Mouse (Mus musculus) layer of hippocampus, postnatal 36 days (tissue): ENCODE measurements around the gene Tas2r137. TPM values are rescaled to one million over a fixed set of nuclear protein-coding genes. Genes with fewer than 3 reads are reported as not detected.

ENCODE experiments used
- DNase-seq, 2 experiments: peaks; one replicate each; pipeline ENCODE4 v3.0.0; 2022
- total RNA-seq, 2 experiments: library from RNA; stranded (reverse); gene quantifications; 2 replicates each; pipeline ENCODE4 v1.2.3; 2021

Tas2r137 gene
- total RNA-seq, result under 1 TPM in 1 of 2 experiments, not detected in 1; 0.32 TPM

DNA sequence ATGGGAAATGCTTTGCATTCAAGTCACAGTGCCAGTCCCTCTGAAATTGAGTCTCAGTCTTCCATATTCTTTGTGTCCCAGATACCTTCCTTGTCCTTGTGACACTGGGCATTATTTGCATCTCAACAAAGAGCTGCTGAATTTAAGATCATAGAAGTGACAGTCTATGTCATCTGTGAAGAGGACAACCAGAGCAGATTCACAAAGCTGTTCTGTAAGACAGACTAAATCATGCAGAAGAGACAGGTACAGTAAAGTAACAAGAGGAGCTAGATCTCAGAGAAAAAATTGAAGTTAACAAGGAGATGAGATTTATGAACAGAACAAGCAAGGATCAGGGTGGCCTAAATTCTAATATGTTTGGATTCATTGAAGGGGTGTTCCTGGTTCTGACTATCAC is at the start of gene Tas2r137:
Gene Tas2r137 (plus strand): TSS at position 301 of the 400 bp plus-strand sequence.
- no peak for DNase-seq

DNA sequence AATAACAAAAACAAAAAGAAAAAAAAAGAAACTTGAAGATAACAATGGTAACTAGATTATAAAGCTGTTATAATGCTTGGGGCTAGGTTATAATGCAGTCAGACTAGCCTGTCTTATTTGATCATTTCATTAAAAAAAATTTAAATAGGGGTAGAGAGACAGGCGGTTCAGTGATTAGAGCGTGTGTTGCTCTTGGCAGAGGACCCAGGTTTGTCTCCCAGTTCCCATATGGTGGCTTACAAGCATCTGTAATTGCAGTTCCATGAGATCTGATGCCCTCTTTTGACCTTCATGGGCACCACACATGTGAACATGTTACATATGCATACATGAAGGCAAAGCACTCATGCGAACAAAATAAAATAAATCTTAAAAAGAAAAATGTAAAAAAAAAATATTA is 49.8 kb upstream of the Tas2r137 start:
- no peak for DNase-seq

DNA sequence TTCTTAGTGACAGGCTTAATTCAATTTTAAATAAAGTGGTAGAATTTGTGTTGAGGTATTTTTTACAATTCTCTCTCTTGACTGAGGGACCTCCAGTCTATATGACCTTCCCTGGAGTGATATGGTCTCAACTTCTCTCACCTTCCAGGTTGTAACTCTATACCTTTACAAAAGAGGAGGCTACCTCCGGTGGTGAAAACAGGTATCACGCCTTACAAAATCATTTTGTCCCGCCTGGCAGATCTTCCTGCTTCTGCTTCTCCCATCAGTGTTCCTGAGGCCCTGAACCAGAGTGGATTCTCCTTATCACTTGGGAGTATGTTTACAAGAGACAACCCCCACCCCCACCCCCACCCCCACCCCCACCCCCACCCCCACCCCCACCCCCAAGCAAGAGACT is 49.3 kb upstream of the Tas2r137 start:
- DNase-seq, result no peak

GRCm38 (mm10) chr6:40443281-40443928 is 47.6 kb upstream of the Tas2r137 start:
- no peak for DNase-seq

DNA sequence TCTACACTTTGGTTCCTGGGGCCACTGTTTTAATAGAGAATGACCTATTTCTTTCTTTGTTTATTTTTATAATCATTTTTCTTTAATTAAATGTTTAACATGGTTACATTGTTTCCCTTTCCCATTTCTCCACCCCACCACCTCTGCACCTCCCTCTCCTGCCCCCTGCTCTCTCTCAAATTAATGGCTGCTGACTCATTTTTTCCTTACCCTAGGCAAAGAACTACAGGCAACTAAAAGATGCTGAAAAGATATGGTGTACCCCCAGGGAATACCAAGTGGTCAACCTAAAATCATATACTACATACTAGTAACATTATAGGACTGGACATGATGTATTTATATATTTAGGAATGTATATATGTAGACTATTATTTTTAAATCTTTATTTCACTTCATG is 42.4 kb upstream of the Tas2r137 start:
- DNase-seq, result no peak

- no peak for DNase-seq
Observed at GRCm38 (mm10) chr6:40454436-40455041, 36.5 kb upstream of the Tas2r137 start.

DNA sequence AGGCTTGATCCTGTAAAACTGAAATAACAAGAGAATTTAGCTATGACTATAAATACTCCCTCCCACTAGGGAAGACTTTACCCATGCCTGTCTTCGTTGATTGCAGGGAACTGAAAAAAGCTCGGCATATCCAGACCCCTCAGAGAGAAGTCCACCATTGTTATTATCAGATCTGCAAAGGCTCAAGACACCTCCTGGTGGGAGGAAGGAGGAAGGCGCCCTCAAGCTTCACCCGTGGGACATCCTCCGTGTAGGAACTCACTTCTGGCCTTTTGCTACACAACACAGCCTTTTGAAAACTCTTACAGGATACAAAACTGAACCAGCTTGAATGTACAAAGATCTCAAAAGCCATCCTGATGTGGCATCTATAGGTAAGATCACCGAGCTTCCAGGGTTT is 25.3 kb upstream of the Tas2r137 start:
- DNase-seq, result no peak

DNA sequence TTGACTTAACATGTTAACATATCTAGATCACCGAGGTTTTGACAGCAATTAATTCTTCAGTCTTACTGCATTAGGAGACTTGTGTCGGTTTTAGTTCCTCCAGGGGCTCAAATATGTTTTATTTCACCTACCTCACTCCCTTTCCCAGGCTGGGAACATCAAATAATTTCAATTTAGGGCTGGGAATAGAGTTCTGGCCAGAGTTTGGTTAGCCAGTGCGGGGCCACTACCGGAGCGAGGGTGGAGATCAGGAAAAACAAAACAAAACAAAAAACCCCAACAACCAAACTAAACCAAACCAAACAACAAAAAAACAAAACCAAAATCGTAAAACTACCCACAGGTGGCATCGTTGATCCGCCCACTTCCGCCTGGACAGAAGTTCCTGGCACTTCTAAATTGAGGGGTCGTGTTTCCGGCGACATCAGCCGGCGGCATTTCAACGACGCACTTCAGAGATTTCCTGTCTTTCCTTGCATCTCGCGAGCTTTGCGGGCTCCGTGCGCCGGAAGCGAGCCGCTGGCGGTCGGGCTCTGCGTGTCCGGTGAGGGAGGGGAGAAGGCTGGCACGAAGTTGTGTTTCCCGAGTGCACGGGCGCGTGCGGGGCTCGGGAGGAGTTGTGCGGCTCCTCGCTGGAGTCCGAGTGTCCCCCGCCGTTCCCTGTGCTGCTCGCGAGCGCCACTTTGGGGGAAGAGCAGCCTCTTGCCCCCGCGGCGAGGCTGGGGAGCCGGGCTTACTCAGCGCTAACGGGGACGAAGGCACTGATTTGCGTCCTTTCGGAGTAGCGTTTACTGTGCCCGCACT is 19.9 kb upstream of the Tas2r137 start, which contains the start of gene Ssbp1:
Gene Ssbp1 (plus strand): TSS at position 437 of the 804 bp plus-strand sequence.
- DNase-seq, result peak; percentile 87 to 88

GRCm38 (mm10) chr6:40471720-40472010 is 19.4 kb upstream of the Tas2r137 start:
- no peak for DNase-seq

DNA sequence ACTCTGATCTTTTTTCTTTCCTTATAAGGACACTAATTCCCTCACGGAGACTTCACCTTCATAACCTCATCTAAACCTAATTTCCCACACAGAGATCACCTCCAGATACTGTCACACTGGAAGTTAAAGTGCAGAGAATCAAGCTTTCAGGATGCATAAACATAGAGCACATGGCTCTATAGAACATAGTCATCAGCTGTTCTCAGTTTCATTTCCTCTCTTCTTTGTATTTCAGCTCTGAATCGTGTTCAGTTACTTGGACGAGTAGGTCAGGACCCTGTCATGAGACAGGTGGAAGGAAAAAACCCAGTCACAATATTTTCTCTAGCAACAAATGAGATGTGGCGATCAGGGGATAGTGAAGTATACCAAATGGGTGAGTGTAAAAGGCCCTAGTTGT is 14.9 kb upstream of the Tas2r137 start:
- no peak for DNase-seq

DNA sequence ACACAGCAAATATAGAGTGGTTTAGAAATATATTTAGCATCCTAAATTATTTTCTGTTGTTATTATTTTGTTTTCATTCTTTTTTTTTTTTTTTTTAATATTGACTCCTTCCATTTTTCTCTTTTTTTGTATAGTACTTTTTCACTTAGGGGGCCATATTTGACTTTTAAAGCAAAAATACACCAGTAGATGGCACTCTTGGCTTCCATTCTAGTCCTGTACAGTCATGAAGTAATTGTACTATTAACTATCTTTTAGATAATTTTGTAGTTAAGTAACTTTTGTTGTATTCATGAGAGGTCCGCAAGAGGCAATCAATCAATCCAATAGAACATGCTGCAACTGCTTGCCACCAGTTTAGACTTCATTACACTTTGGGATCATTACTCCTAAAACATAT is 11.3 kb upstream of the Tas2r137 start:
- no peak for DNase-seq

GRCm38 (mm10) chr6:40482318-40482717 is 8.7 kb upstream of the Tas2r137 start:
- no peak for DNase-seq

GRCm38 (mm10) chr6:40493229-40493628 is 2.2 kb downstream of the Tas2r137 start, which contains the start of gene Tas2r108:
Tas2r108 (plus strand) TSS chr6:40493529.
- no peak for DNase-seq

DNA sequence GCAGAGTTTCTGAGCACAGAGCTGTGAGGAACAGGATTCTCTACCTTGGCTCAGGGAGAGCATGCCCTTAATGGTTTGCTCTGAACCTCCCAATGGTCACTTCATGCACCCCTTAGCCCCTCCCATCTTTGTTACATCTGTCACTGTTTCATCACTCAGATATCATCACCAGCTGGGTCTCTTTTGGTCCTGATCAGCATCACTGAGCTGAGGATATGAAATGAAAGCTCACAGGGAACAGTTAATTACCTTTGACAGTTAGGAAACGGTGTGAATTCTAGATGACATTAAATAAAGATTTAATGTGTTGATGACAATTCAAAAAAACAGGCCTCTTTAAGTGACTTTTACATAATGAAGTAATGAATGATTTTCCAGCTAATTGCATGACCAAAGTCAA is 28.4 kb downstream of the Tas2r137 start, which contains the start of gene Prss37:
Gene Prss37 (minus strand): TSS at position 101 of the 400 bp plus-strand sequence.
- no peak for DNase-seq

Other genes starting within 250 kb of the Tas2r137 start
- 10 to 100 TPM; 44.8 to 47.5 TPM for gene Agk, start 166.1 kb upstream of the Tas2r137 start, total RNA-seq
- 10 to 100 TPM; 46.2 to 48.4 TPM for gene E330009J07Rik, start 55.1 kb upstream of the Tas2r137 start, total RNA-seq
- gene Wee2, start 52.1 kb upstream of the Tas2r137 start, total RNA-seq, result under 1 TPM in 1 of 2 experiments, not detected in 1; 0.33 TPM
- gene Ssbp1, start 19.9 kb upstream of the Tas2r137 start, total RNA-seq, result 10 to 100 TPM; 33.9 to 36.0 TPM
- gene Tas2r108, start 2.3 kb downstream of the Tas2r137 start, total RNA-seq, result under 1 TPM; 0.35 to 0.38 TPM
- gene Prss37, start 28.3 kb downstream of the Tas2r137 start, total RNA-seq, result not detected
- gene Olfr461, start 63.8 kb downstream of the Tas2r137 start, total RNA-seq, result not detected
- not detected for gene Olfr460, start 78.3 kb downstream of the Tas2r137 start, total RNA-seq
- 1 to 10 TPM in 1 of 2 experiments, under 1 TPM in 1; 0.96 to 1.1 TPM for gene Clec5a, start 94.6 kb downstream of the Tas2r137 start, total RNA-seq
- gene Tas2r138, start 122.1 kb downstream of the Tas2r137 start, total RNA-seq, result not detected
- not detected for gene Mgam, start 137.6 kb downstream of the Tas2r137 start, total RNA-seq